Mouse (Mus musculus): ENCODE results near the gene Lrch1. TPM values are rescaled to one million over a fixed set of nuclear protein-coding genes. Genes with fewer than 3 reads are reported as not detected.

The Lrch1 gene
- total and polyA plus RNA-seq, 3 experiments: 2.8 to 6.1 TPM; not detected in 1

DNA sequence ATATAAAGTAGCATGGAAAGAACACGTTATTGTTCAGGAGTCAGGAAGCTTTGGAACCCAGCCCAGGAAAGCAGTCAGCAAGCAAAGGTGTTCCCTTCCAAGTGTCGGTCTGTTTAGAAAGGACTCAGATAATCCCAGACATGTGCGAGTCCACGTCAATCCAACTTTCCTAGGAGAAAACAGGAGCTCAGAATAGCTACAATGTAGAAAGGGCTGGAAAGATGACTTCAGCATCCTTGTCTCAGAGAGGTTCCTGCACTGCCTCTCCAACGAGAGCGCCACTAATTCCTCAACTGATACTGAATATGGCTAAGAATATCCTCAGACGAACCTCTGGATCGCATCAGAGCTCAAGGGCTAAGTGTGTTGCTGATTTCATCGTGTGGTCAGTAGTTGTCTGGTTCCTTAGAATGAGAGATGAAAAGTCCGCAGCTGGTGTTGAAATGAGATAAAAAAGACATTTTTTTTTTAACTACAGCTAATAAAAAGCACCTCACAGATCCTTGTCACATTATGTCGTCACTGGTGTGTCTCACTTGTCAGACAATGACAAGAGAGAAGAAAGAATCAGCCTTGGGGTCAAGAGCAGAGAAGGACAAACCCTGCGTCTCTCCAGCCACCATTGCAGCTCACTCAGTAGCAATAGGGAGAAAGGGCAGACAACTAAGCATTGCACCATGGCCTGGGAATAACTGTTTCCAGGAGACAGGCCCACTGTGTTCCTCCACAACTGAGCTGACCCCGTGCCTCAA, 47.5 kb downstream of the Lrch1 start:
- Histone ChIP-seq H3K4me3 (ENCODE audit: control insufficient read depth in 1 of 2, insufficient read depth in 1 of 2, low read depth in 2 of 2, low read length in 2 of 2) (peak overlapping the region; percentile 31 to 41), H3K27ac (ENCODE audit: control insufficient read depth, low read depth, low read length) (peak overlapping the region; percentile 39), H3K9ac (ENCODE audit: control insufficient read depth, low read depth, low read length, poor library complexity, severe bottlenecking) (no peak overlapping the region)

GRCm38 (mm10) chr14:74898939-74899338, 48.7 kb downstream of the Lrch1 start:
- H3K9ac ChIP-seq (ENCODE audit: control insufficient read depth, low read depth, low read length, poor library complexity, severe bottlenecking): no peak overlapping the region
- no peak overlapping the region for H3K27ac ChIP-seq (ENCODE audit: control insufficient read depth, low read depth, low read length)
- H3K4me3 ChIP-seq (ENCODE audit: control insufficient read depth in 1 of 2, insufficient read depth in 1 of 2, low read depth in 2 of 2, low read length in 2 of 2): no peak overlapping the region
- peaks cover 0 to 8% of the 10 kb centered on the region in 2 experiments; a peak in 2 of 4 replicates for H3K36me3 ChIP-seq (ENCODE audit: control insufficient read depth in 1 of 2, insufficient read depth in 2 of 2, low read length in 2 of 2)
- no peak for DNase-seq (ENCODE audit: low read depth, low spot score)
- TF ChIP-seq ZKSCAN1 (IDR thresholded peaks at IDR 0.05; ENCODE audit: low read depth, low read length): no peak
- no peak for TF ChIP-seq TAL1 (IDR thresholded peaks at IDR 0.05; ENCODE audit: low read length)
- TF ChIP-seq USF1 (IDR thresholded peaks at IDR 0.05; ENCODE audit: low read depth, low read length): no peak
- no peak for TF ChIP-seq POLR2AphosphoS2 (IDR thresholded peaks at IDR 0.05; ENCODE audit: low read length)
- TF ChIP-seq RCOR1 (IDR thresholded peaks at IDR 0.05; ENCODE audit: low read depth, low read length): no peak
- TF ChIP-seq CHD2 (IDR thresholded peaks at IDR 0.05; ENCODE audit: low read length): no peak
- TF ChIP-seq ZMIZ1 (IDR thresholded peaks at IDR 0.05; ENCODE audit: low read depth, low read length): no peak
- no peak for TF ChIP-seq ZNF384 (IDR thresholded peaks at IDR 0.05; ENCODE audit: low read depth, low read length)
- no peak for TF ChIP-seq NRF1 (IDR thresholded peaks at IDR 0.05; ENCODE audit: insufficient read depth, low read depth, low read length, poor library complexity, severe bottlenecking)
- TF ChIP-seq GABPA (IDR thresholded peaks at IDR 0.05; ENCODE audit: low read depth, low read length): no peak
- no peak for TF ChIP-seq MXI1 (IDR thresholded peaks at IDR 0.05; ENCODE audit: low read depth, low read length)
- no peak for TF ChIP-seq E2F4 (IDR thresholded peaks at IDR 0.05; ENCODE audit: borderline replicate concordance, low read depth, low read length)
- no peaks in the 10 kb centered on the region for H3K79me2 ChIP-seq (ENCODE audit: control insufficient read depth, insufficient read depth, low read length, poor library complexity)
- peaks cover 5 to 14% of the 10 kb centered on the region in 2 experiments for H3K4me1 ChIP-seq (ENCODE audit: control insufficient read depth in 1 of 2, insufficient read depth in 2 of 2, low read length in 2 of 2)
- no peaks in the 10 kb centered on the region for H3K27me3 ChIP-seq (ENCODE audit: control insufficient read depth in 1 of 2, insufficient read depth in 2 of 2, low read length in 2 of 2)
- H3K9me3 ChIP-seq (replicated peaks; ENCODE audit: insufficient read depth, low read length): no peaks in the 10 kb centered on the region

More for the DNA sequence above, 47.5 kb downstream of the Lrch1 start:
- Histone ChIP-seq H3K9me3 (replicated peaks; ENCODE audit: insufficient read depth, low read length) (no peaks in the 10 kb centered on the region), H3K4me1 (ENCODE audit: control insufficient read depth in 1 of 2, insufficient read depth in 2 of 2, low read length in 2 of 2) (peaks cover 5 to 14% of the 10 kb centered on the region in 2 experiments), H3K27me3 (ENCODE audit: control insufficient read depth in 1 of 2, insufficient read depth in 2 of 2, low read length in 2 of 2) (no peaks in the 10 kb centered on the region), H3K79me2 (ENCODE audit: control insufficient read depth, insufficient read depth, low read length, poor library complexity) (no peaks in the 10 kb centered on the region), H3K36me3 (ENCODE audit: control insufficient read depth in 1 of 2, insufficient read depth in 2 of 2, low read length in 2 of 2) (peaks cover 0 to 8% of the 10 kb centered on the region in 2 experiments; a peak in 2 of 4 replicates)
- no peak for DNase-seq (ENCODE audit: low read depth, low spot score)
- peak; percentile 68; the same call in 1 of the 2 replicates for TF ChIP-seq ZNF384 (IDR thresholded peaks at IDR 0.05; ENCODE audit: low read depth, low read length)
- TF ChIP-seq HCFC1 (IDR thresholded peaks at IDR 0.05; ENCODE audit: low read depth, low read length): 0 out of 2 replicates have a peak, but pooled peaks have one; percentile 16
- no peak; the same call in 1 of the 2 replicates for TF ChIP-seq MXI1 (IDR thresholded peaks at IDR 0.05; ENCODE audit: low read depth, low read length)
- 0 out of 2 replicates have a peak, but pooled peaks have one; percentile 31 for TF ChIP-seq GATA1 (IDR thresholded peaks at IDR 0.05; ENCODE audit: low read depth, low read length)
- TF ChIP-seq TCF12 (IDR thresholded peaks at IDR 0.05; ENCODE audit: low read depth, low read length): peak; percentile 21; the same call in 1 of the 2 replicates
- no peak for TF ChIP-seq POLR2AphosphoS5 (IDR thresholded peaks at IDR 0.05; ENCODE audit: borderline replicate concordance, low read depth, low read length)
- TF ChIP-seq ELF1 (IDR thresholded peaks at IDR 0.05; ENCODE audit: low read depth, low read length): no peak
- peak; percentile 56 for TF ChIP-seq ETS1 (IDR thresholded peaks at IDR 0.05; ENCODE audit: low read depth, low read length)
- no peak for TF ChIP-seq TBP (IDR thresholded peaks at IDR 0.05; ENCODE audit: low read depth, low read length)
- TF ChIP-seq EP300 (IDR thresholded peaks at IDR 0.05; ENCODE audit: low read depth in 1 of 2, low read length in 2 of 2): peak; percentile 14 to 26; a peak in 2 of 4 replicates
- TF ChIP-seq SIN3A (IDR thresholded peaks at IDR 0.05; ENCODE audit: low read length): peak; percentile 27
- no peak for TF ChIP-seq CTCF (IDR thresholded peaks at IDR 0.05 in 2 of 3, conservative IDR thresholded peaks at IDR 0.05 in 1 of 3; ENCODE audit: control insufficient read depth in 1 of 3, insufficient read depth in 1 of 3, low read depth in 2 of 3, low read length in 3 of 3, poor library complexity in 1 of 3, severe bottlenecking in 1 of 3)
